Mouse (Mus musculus) myocyte (in vitro differentiated cells): Measurements from ENCODE around the gene Dntt.

ENCODE experiments used
- MAX ChIP-seq: IDR thresholded peaks from one replicate; pipeline ENCODE4 v1.6.1; 2011; ENCODE audit warnings: low read depth, mild to moderate bottlenecking, control low read depth
- POLR2A ChIP-seq: IDR thresholded peaks from one replicate; pipeline ENCODE4 v1.6.1; 2011; ENCODE audit warnings: low read depth, mild to moderate bottlenecking, control low read depth, moderate library complexity; ENCODE audit not compliant: insufficient read length
- POLR2AphosphoS2 ChIP-seq: IDR thresholded peaks from one replicate; pipeline ENCODE4 v1.6.1; 2011; ENCODE audit warnings: low read depth, control low read depth; ENCODE audit not compliant: insufficient read length
- TCF12 ChIP-seq: IDR thresholded peaks from one replicate; pipeline ENCODE4 v1.6.1; 2011; ENCODE audit warnings: mild to moderate bottlenecking, control low read depth; ENCODE audit not compliant: poor library complexity, insufficient read depth, severe bottlenecking
- TCF3 ChIP-seq: IDR thresholded peaks from one replicate; pipeline ENCODE4 v1.6.1; 2011; ENCODE audit warnings: low read depth, control low read depth; ENCODE audit not compliant: insufficient read length
- USF1 ChIP-seq: IDR thresholded peaks from one replicate; pipeline ENCODE4 v1.6.1; 2011; ENCODE audit warnings: low read depth, mild to moderate bottlenecking, control low read depth, moderate library complexity

- TF ChIP-seq POLR2A = no peak
- TF ChIP-seq POLR2AphosphoS2 = no peak
- no peak for TF ChIP-seq USF1
- no peak for TF ChIP-seq MAX
- no peak for TF ChIP-seq TCF3
- no peak for TF ChIP-seq TCF12
These were observed 47.8 kb downstream of the Dntt start, which contains the start of gene Opalin for GRCm38 (mm10) chr19:41076906-41077305.
